Mouse (Mus musculus) midbrain, embryonic 11.5 days (tissue): ENCODE measurements around the gene Tdpoz1. TPM values are rescaled to one million over a fixed set of nuclear protein-coding genes. Genes with fewer than 3 reads are reported as not detected.

Source experiments
- polyA plus RNA-seq: library from polyadenylated mRNA; unstranded; fragments of >200 nt; fragmentation: Nextera tagmentation; extraction: Ambion mirVana; gene quantifications from 2 replicates; pipeline ENCODE4 v1.2.1, GENCODE M21; 2014

Gene Tdpoz1
- polyA plus RNA-seq, 1 experiment from 2014 or later, result not detected

Other genes with a start within 250 kb of the Tdpoz1 start
- gene Tchh, start 234.0 kb downstream of the Tdpoz1 start, polyA plus RNA-seq, result 0.44 and 1.1 TPM in 2 replicates
- not detected in 2 replicates for gene Tchhl1, start 207.6 kb downstream of the Tdpoz1 start, polyA plus RNA-seq
- 351 and 358 TPM in 2 replicates for gene S100a11, start 155.8 kb downstream of the Tdpoz1 start, polyA plus RNA-seq
- gene S100a10, start 121.2 kb downstream of the Tdpoz1 start, polyA plus RNA-seq, result 181 and 187 TPM in 2 replicates
- not detected in 2 replicates for gene Tdpoz2, start 23.6 kb downstream of the Tdpoz1 start, polyA plus RNA-seq
- not detected in 2 replicates for gene Gm37596, start 16.8 kb upstream of the Tdpoz1 start, polyA plus RNA-seq
- gene Gm5773, start 96.7 kb upstream of the Tdpoz1 start, polyA plus RNA-seq, result not detected in 2 replicates
- gene Tdpoz4, start 120.1 kb upstream of the Tdpoz1 start, polyA plus RNA-seq, result not detected in 2 replicates
- gene Tdpoz3, start 149.7 kb upstream of the Tdpoz1 start, polyA plus RNA-seq, result not detected in 2 replicates